Mouse (Mus musculus): Measurements from ENCODE around the gene Slc36a3.

- TF ChIP-seq CTCF (IDR thresholded peaks at IDR 0.05; ENCODE audit: borderline replicate concordance, insufficient read depth, low read length) (no peak), POLR2A (IDR thresholded peaks at IDR 0.05; ENCODE audit: low read depth, low read length) (no peak)
These were observed 19.0 kb upstream of the Slc36a3 start for GRCm38 (mm10) chr11:55170501-55170900.

Measured in embryonic fibroblast, embryonic 13.5 days (primary cell).